Mouse (Mus musculus) stomach, postnatal 0 days (tissue): Measurements from ENCODE around the gene Rhbdd1.

Source experiments
- CTCF ChIP-seq: IDR thresholded peaks from 2 replicates; pipeline ENCODE4 v1.5.1; 2016; ENCODE audit warnings: antibody characterized with exemption, low read depth, mild to moderate bottlenecking, moderate library complexity
- EP300 ChIP-seq: optimal IDR thresholded peaks from 2 replicates; pipeline ENCODE3; 2016; ENCODE audit warnings: antibody characterized with exemption

- TF ChIP-seq CTCF: no peak
- TF ChIP-seq EP300: no peak
These were observed 26.9 kb upstream of the Rhbdd1 start for GRCm38 (mm10) chr1:82289116-82289989.
